Mouse (Mus musculus) thymus, postnatal 25 days (tissue): ENCODE measurements around the gene Folr1.
A peak's percentile ranks its signal among the peaks of the same experiment; 100 is the strongest.

Experiments
- DNase-seq: peaks from one replicate; pipeline ENCODE4 v3.0.0; 2022

Gene Folr1

DNA sequence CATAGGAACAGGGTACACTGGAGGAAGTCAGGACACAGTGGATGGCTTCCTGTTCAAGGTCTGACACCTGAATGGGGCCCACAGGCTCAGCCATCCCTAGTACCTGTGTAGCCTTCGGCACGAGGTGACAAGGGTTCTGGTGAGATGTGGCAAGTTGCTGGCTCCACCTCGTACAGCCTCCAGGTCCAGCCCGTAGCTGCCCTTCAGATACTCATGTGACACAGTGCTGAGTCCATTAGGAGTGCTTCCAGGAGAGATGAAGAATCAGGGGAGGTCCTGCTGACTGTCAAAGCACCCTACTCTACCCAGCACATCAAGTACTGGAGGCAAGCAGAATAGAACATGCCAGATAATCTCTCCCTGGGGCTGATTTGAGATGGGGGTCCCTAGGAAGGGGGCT, 38.2 kb downstream of the Folr1 start:
- no peak for DNase-seq

DNA sequence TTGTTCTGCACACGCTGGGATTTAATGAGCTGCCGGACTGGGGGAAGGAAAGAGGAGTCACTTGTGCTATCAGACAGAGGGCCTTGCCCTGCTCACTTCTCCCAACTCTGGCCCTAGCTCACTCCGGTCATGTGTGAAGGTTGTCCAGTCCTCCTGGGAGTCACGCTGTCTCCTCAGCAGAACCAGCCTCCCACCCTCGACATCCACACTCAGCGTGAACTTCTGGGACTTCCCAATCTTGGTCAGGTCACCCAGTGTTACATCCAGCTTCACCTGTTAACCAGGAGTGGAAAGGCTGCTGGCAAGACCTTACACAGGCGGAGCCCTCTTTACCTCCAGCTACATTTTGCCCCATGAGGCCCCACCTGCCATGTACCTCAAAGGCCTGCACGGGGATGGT, 39.2 kb downstream of the Folr1 start:
- DNase-seq: no peak

DNA sequence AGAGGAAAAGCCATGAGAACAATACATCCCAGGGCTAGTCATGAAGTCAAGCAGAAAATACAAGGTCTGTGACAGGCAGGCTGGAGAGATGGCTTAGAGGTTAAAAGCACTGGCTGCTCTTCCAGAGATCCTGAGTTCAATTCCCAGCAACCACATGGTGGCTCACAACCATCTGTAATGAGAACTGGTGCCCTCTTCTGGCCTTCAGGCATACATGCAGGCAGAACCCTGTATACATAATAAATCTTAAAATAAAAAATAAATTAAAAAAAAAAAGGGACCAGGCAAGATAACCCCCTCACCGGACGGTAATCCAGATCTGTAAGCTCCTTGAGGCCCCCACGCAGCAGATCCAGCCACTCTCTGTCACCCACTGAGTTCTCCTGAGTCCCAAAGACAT, 40.2 kb downstream of the Folr1 start:
- DNase-seq: no peak

DNA sequence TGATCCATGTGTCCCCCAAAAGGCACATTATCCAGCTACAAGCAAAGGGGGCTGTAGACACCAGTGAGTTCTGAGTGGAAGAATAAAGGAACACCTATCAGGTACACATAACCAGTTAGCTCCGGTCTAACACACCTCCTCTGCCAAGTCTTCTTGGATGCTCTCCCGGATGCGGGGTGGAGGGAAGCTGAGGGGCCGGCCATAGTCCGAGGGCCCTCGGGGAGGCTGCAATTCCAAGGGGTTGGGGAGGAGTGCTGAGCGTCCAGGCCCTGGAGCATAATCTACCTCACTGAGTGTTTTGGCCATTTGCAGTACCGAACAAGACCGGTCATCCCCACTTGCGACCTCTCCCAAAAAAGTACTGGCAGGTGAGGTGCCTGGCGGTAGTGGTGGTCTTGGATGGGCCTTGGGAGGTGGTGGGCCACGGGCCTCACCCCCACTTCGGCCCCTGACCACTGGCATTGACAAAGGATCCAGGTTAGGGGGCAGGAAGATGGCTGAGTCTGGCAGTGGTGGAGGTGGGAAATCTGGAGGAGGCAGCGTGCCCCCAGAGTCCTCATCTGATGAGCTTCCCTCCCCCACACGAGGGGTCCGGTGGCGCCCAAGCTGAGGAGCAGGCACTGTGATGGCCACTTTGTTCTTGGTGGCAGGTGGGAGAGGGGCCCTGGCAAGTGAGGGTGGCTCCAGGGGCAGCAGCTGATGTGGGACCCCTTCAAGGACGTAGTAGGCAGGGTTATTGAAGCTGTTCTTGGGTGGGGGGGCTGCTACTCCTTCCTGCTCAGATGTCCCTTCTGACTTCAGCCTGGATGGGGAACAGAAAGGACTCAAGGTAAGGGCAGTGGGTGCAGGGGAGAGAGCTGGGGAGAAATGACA, 46.6 kb downstream of the Folr1 start:
- no peak for DNase-seq

DNA sequence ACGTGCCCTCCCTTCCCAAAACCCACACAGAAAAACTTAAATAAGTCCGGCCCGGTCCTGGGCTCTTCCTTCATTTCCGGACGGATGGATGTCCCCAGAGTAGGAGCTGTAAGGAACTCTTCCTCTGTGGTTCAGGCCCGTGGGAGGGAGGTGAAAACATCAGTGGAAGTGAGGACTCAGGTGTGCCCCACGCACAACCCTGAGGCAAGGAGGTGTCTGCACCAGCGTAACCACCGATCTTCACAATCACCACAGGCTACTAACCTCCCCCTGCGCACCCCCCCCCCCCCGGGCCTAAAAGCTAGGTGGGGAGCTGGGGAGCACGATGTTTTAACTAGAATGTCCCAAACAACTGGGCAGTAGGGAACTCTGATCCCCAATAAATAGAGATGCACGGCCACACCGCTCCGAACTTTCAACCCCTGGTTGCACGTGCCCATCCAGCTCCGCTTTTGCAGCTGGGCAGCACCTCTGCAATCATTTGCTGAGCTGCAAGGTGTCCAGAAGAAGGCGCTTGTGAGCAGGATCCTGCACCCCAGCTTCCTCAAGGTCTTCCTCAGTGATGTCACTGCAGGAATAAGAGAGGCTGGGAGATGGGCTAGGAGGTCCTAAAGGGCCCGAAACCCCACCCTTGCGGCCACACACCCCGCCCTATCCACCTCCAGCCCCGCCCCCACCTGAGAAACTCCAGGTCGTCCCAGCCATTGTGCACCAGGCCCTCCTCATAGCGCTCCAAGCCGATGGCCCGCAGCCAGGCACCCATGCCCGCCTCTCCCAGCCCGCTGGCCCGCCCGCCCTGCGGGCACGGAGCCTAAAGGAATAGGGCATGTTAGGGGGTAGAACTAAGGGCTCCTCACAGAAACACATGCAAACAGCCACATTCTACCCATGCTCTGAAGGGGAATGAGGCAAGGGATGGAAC, 47.5 kb downstream of the Folr1 start:
- no peak for DNase-seq

DNA sequence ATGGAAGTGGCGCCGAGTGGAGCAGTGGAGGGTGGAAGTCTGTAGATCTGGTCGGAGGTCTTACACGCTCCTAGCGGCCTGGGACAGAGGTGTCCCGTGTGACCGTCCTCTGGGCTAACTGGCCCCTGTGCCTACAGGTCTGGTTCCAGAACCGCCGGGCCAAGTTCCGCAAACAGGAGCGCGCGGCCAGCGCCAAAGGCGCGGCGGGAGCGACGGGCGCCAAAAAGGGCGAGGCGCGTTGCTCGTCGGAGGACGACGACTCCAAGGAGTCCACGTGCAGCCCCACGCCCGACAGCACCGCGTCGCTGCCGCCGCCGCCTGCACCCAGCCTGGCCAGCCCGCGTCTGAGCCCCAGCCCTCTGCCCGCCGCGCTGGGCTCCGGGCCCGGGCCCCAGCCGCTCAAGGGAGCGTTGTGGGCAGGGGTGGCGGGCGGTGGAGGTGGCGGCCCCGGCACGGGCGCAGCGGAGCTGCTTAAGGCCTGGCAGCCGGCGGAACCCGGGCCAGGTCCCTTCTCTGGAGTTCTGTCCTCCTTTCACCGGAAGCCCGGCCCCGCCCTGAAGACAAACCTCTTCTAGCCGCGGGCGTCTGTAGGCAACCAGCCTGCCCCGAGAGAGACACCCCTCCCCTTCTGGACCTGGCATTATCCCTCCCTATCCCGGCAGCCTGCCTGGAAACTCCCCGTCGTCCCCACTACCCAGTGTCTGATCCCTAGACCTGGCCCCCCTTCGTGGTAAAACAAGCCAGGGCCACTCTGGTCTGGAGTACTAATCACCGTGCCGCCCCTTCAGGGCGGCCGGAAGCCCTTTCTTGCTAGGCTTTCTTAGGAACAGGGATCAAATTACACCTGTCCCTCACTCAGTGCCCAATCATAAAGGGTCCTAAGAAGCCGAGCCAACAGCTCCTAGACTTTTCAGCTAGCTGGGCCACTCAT, 48.8 kb downstream of the Folr1 start:
- DNase-seq: peak; percentile 21

GRCm38 (mm10) chr7:101820295-101821030, 50.1 kb downstream of the Folr1 start:
- peak; percentile 12 for DNase-seq

- no peak for DNase-seq
Observed at GRCm38 (mm10) chr7:101817861-101818401, 52.7 kb downstream of the Folr1 start, which contains the start of gene Phox2a. Gene Phox2a (plus strand): TSS chr7:101818313.
